Mouse (Mus musculus): Measurements from ENCODE around the gene Trip6. TPM values are rescaled to one million over a fixed set of nuclear protein-coding genes. Genes with fewer than 3 reads are reported as not detected.

Trip6 gene
- polyA plus RNA-seq, 1 experiment, result 46.2 TPM

GRCm38 (mm10) chr5:137315084-137315903 lies 1.1 kb upstream of the Trip6 start:
- H3ac ChIP-seq (ENCODE audit: control insufficient read depth, insufficient read length), result no peak overlapping the region
- H3K4me3 ChIP-seq, result no peak overlapping the region
- H3K4me2 ChIP-seq (ENCODE audit: low read depth), result no peak overlapping the region
- H3K27me3 ChIP-seq (ENCODE audit: control insufficient read depth, insufficient read depth, insufficient read length), result no peaks in the 10 kb centered on the region
- H3K36me3 ChIP-seq (ENCODE audit: control insufficient read depth, insufficient read depth), result no peaks in the 10 kb centered on the region
- TF ChIP-seq POLR2A (IDR thresholded peaks at IDR 0.05; ENCODE audit: insufficient read length, low read depth), result no peak
- no peak for TF ChIP-seq MAX (IDR thresholded peaks at IDR 0.05; ENCODE audit: low read depth)
- no peak for TF ChIP-seq TCF3 (IDR thresholded peaks at IDR 0.05; ENCODE audit: insufficient read length, low read depth)
- TF ChIP-seq SRF (IDR thresholded peaks at IDR 0.05; ENCODE audit: control insufficient read depth, insufficient read length, low read depth), result no peak
- no peak for TF ChIP-seq USF1 (IDR thresholded peaks at IDR 0.05; ENCODE audit: low read depth)
- no peak for TF ChIP-seq E2F4 (IDR thresholded peaks at IDR 0.05; ENCODE audit: insufficient read depth)
- peaks cover 20% of the 10 kb centered on the region for H3K79me2 ChIP-seq (ENCODE audit: control insufficient read depth, insufficient read depth)

GRCm38 (mm10) chr5:137313466-137314192 lies 575 bp downstream of the Trip6 start:
- peaks cover 11% of the 10 kb centered on the region for H3K36me3 ChIP-seq (ENCODE audit: control insufficient read depth, insufficient read depth)
- no peaks in the 10 kb centered on the region for H3K27me3 ChIP-seq (ENCODE audit: control insufficient read depth, insufficient read depth, insufficient read length)
- H3K79me2 ChIP-seq (ENCODE audit: control insufficient read depth, insufficient read depth), result peaks cover 20% of the 10 kb centered on the region
- peak overlapping the region; percentile 91 for H3K4me2 ChIP-seq (ENCODE audit: low read depth)
- peak overlapping the region; percentile 32 for H3ac ChIP-seq (ENCODE audit: control insufficient read depth, insufficient read length)
- TF ChIP-seq CEBPB (IDR thresholded peaks at IDR 0.05; ENCODE audit: insufficient read depth, poor library complexity, severe bottlenecking) (peak; percentile 40; the same call in 1 of the 2 replicates), SRF (IDR thresholded peaks at IDR 0.05; ENCODE audit: control insufficient read depth, insufficient read length, low read depth) (no peak)
- H3K4me3 ChIP-seq, result peak overlapping the region; percentile 76

- Histone ChIP-seq H3K4me3 (peak overlapping the region; percentile 78), H3K79me2 (ENCODE audit: control insufficient read depth, insufficient read depth) (peaks cover 62% of the 10 kb centered on the region), H3K36me3 (ENCODE audit: control insufficient read depth, insufficient read depth) (peaks cover 11% of the 10 kb centered on the region), H3K27me3 (ENCODE audit: control insufficient read depth, insufficient read depth, insufficient read length) (no peaks in the 10 kb centered on the region), H3ac (ENCODE audit: control insufficient read depth, insufficient read length) (no peak overlapping the region), H3K4me2 (ENCODE audit: low read depth) (peak overlapping the region; percentile 94)
- TF ChIP-seq MYOD1 (IDR thresholded peaks at IDR 0.05; ENCODE audit: control insufficient read depth in 1 of 3, insufficient read length in 2 of 3, low read depth in 2 of 3) (no peak), POLR2AphosphoS2 (IDR thresholded peaks at IDR 0.05; ENCODE audit: insufficient read length, low read depth) (peak; percentile 35)
Observed at GRCm38 (mm10) chr5:137308356-137308755, 5.8 kb downstream of the Trip6 start.

- Histone ChIP-seq H3K4me2 (ENCODE audit: low read depth) (peak within 1 kb of the TSS; percentile 94), H3K27me3 (ENCODE audit: control insufficient read depth, insufficient read depth, insufficient read length) (no peaks in the 10 kb centered on the region)
- TF ChIP-seq USF1 (IDR thresholded peaks at IDR 0.05; ENCODE audit: low read depth) (no peak), POLR2A (IDR thresholded peaks at IDR 0.05; ENCODE audit: insufficient read length, low read depth) (peak; percentile 63), TCF3 (IDR thresholded peaks at IDR 0.05; ENCODE audit: insufficient read length, low read depth) (no peak), POLR2AphosphoS2 (IDR thresholded peaks at IDR 0.05; ENCODE audit: insufficient read length, low read depth) (peak; percentile 77), MAX (IDR thresholded peaks at IDR 0.05; ENCODE audit: low read depth) (no peak), TCF12 (IDR thresholded peaks at IDR 0.05; ENCODE audit: insufficient read depth, poor library complexity, severe bottlenecking) (no peak), REST (IDR thresholded peaks at IDR 0.05; ENCODE audit: insufficient read depth, insufficient read length) (no peak), MYOD1 (IDR thresholded peaks at IDR 0.05; ENCODE audit: control insufficient read depth in 1 of 3, insufficient read length in 2 of 3, low read depth in 2 of 3) (no peak), SRF (IDR thresholded peaks at IDR 0.05; ENCODE audit: control insufficient read depth, insufficient read length, low read depth) (no peak), E2F4 (IDR thresholded peaks at IDR 0.05; ENCODE audit: insufficient read depth) (no peak), MYOG (IDR thresholded peaks at IDR 0.05; ENCODE audit: control insufficient read depth in 1 of 3, insufficient read depth in 1 of 3, insufficient read length in 2 of 3, low read depth in 2 of 3) (no peak), CEBPB (IDR thresholded peaks at IDR 0.05; ENCODE audit: insufficient read depth, poor library complexity, severe bottlenecking) (no peak)
Observed at GRCm38 (mm10) chr5:137307071-137307912, 6.9 kb downstream of the Trip6 start, which contains the start of gene Srrt. Gene Srrt (minus strand): TSS chr5:137307674.

More at GRCm38 (mm10) chr5:137307071-137307912, 6.9 kb downstream of the Trip6 start, which contains the start of gene Srrt:
- peak within 1 kb of the TSS; percentile 78 for H3K4me3 ChIP-seq
- H3K79me2 ChIP-seq (ENCODE audit: control insufficient read depth, insufficient read depth), result peaks cover 62% of the 10 kb centered on the region
- peak within 1 kb of the TSS; percentile 50 for H3ac ChIP-seq (ENCODE audit: control insufficient read depth, insufficient read length)
- H3K36me3 ChIP-seq (ENCODE audit: control insufficient read depth, insufficient read depth), result peaks cover 20% of the 10 kb centered on the region
